24 mouse cellular contexts compared by ENCODE assay signal in genomic region chr2:117050061-117050460, GRCm38 (mm10).
"Had no signal": no experiment of that assay in that cellular context is flagged by ENCODE, and none has a peak within 500 bp of the region (broad histone marks: within the 10 kb centered on the region; RNA-seq: fewer than 3 reads in every experiment).

No protein-coding gene starts in this region.

- ATAC-seq: liver, postnatal 0 days; lung, postnatal 0 days; midbrain, embryonic 16.5 days had no signal

- H3K36me3 ChIP-seq: liver, embryonic 15.5 days; lung, embryonic 15.5 days; midbrain, embryonic 12.5 days; neural tube, embryonic 13.5 days; neural tube, embryonic 15.5 days; stomach, embryonic 15.5 days had no signal

- H3K9me3 ChIP-seq: liver, embryonic 15.5 days; lung, embryonic 15.5 days; midbrain, embryonic 12.5 days; neural tube, embryonic 13.5 days; neural tube, embryonic 15.5 days; stomach, embryonic 15.5 days had no signal

- DNase-seq: liver, postnatal 0 days; lung, adult 2 months; lung, postnatal 14 days; lung, postnatal 36 days; midbrain, embryonic 14.5 days; retina, postnatal 1 day; right cerebral cortex, adult 18-20 months; right cerebral cortex, postnatal 25 days; right cerebral cortex, postnatal 4 days; spleen, adult 18-20 months; thymus, postnatal 14 days; thymus, postnatal 36 days had no signal

- H3K27ac ChIP-seq: liver, embryonic 15.5 days; lung, embryonic 15.5 days; macrophage; midbrain, embryonic 12.5 days; neural tube, embryonic 13.5 days; neural tube, embryonic 15.5 days; stomach, embryonic 15.5 days; stomach, postnatal 0 days had no signal

- H3K9ac ChIP-seq: liver, embryonic 15.5 days; liver, postnatal 0 days; lung, embryonic 15.5 days; midbrain, embryonic 12.5 days; neural tube, embryonic 13.5 days; neural tube, embryonic 15.5 days; stomach, embryonic 15.5 days had no signal

- H3K4me2 ChIP-seq: liver, embryonic 15.5 days; lung, embryonic 15.5 days; midbrain, embryonic 12.5 days; neural tube, embryonic 13.5 days; neural tube, embryonic 15.5 days; stomach, embryonic 15.5 days had no signal

- H3K4me1 ChIP-seq: liver, embryonic 15.5 days; midbrain, embryonic 12.5 days; neural tube, embryonic 13.5 days; neural tube, embryonic 15.5 days; stomach, embryonic 15.5 days had no signal

- H3K27me3 ChIP-seq: liver, embryonic 15.5 days; lung, embryonic 15.5 days; megakaryocyte, embryonic 14.5 days; midbrain, embryonic 12.5 days; neural tube, embryonic 13.5 days; neural tube, embryonic 15.5 days; stomach, embryonic 15.5 days had no signal

- H3K4me3 ChIP-seq: liver, embryonic 15.5 days; lung, embryonic 15.5 days; megakaryocyte, embryonic 14.5 days; midbrain, embryonic 12.5 days; myocyte; neural tube, embryonic 13.5 days; neural tube, embryonic 15.5 days; stomach, embryonic 15.5 days had no signal
